Mouse (Mus musculus) lung, postnatal 36 days (tissue): ENCODE results near the gene Epyc.

Experiments used
- DNase-seq: peaks from one replicate; pipeline ENCODE4 v3.0.0; 2022; ENCODE audit warnings: mixed read lengths

The Epyc gene

DNA sequence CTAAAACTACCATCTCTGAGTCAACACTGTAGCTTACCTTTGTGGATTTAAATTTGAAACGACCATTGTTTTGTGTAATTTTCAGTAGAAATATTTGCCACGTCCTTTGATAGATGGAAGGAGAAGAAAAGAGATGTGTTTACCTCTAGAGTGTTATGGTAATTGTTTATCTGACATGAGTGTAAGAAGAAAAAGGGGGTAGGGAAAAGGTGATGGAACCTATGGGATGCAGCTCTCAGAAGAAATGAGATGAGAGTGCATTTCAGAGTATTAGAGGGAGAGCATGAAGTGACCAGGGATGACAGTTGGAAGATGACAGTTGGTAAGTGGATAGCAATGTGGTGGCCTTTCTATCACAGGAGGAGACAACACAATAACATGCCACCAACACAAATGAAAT lies at the start of gene Epyc:
Gene Epyc, plus strand, starts transcription at position 301 of the 400 bp plus-strand sequence.
- DNase-seq = no peak

DNA sequence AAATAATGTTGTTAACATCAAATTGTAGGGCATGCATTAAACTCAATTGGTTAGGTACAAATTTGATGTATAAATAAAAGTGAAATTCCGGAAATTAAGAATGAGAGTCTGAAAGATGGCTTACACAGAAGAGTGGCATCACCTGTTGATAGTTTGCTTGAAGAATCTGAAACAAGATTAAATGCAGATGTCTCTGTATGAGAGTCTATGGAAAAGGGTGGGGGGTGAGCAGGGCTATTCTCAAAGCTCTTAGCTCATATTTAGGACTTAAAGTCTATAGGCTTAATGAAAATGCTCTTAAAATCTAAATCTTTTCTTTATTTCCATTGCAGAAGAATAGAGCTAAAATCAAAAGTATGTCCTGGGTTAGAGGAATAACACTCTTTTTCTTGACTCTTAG lies 48.2 kb upstream of the Epyc start:
- DNase-seq = no peak

DNA sequence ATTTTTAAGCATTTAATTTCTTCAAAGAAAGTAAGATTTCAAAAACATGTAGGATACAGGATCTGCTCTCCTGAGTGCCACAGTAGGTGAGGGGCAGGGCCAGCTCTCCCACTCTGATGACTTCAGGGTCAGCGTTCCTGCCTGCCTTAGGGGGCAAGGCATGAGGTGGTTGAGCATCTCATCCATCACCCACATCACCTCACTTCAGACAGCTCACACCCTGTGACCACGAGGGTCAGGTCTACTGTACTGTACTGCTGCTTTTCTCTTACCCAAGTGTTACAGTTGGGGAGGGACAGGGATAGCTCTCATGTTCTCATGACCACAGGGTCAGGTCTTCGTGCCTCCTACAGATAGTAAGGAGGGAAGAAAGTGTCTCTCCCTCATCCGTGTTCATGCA lies 42.1 kb upstream of the Epyc start:
- DNase-seq = no peak

DNA sequence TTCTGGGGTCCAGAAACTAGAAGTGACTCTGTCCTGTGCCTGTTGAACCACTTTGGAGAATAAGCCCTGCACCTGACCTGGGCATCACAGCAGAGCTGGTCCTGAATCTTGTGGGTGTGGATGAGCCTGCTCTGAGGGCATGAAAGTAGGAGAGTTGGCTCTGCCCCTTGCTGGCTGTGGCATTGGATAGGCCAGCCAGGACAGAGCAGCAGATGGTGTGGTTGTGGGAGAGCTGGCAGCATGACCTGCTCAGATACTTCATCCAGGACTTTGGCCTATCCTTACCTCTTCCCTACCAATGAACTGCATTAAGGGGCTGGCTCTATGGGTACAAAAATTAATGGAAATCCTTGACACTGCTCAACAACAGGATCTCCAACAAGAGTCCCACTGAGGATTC lies 40.6 kb upstream of the Epyc start:
- DNase-seq = no peak

DNA sequence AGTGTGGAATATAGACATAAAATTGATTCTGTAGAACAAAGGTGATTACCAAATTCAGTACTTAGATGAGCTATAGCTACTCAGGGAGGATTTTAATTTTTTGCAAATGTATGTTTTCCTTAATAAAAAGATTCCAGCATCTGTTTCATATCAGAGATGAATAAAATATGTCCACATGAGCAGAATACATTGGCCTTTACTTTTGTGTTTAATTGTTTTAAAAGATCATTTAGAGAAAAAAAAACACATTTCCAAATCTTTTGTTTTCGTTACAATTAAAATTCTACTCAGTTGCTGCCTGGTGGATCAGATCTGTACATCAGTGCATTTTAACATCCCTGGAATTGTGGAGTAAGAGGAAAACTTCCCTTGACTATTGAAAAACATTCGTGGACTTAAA lies 37.3 kb upstream of the Epyc start, which contains the start of gene Kera:
Gene Kera, plus strand, starts transcription at position 301 of the 400 bp plus-strand sequence.
- DNase-seq = no peak

DNA sequence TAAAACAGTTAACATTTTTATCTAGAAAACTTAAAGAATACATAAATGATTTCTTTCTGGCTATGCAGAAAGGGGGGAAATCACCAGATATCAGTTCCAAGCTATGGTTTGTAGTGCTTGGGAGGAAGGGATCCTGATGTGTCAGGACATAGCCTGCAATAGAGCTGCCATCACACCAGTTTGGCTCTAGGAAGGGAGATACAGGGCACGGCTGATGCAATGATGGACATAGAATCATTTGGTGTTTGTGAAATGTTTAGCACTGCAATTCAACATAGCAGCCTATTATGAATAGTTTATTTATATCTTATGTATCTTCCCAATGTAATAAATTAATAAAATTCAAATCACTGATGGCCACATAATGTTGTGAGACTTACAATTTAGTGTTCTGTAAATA lies 21.5 kb upstream of the Epyc start:
- DNase-seq = no peak

DNA sequence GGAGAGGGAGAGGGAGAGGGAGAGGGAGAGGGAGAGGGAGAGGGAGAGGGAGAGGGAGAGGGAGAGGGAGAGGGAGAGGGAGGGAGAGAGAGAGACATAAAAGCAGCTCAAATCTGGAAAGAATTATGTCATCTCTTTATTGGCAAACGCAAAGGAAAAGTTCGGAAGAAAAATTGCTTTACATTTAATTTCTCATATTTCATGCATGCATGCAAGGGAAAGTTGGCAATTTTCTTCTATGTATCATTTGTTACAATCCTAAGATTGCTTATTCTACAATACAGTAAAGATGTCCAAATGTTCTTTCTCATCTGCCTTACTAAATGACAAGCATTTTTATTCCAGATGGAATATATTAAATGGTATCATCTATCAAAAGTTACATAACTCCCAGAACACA lies 19.5 kb upstream of the Epyc start:
- DNase-seq = no peak

DNA sequence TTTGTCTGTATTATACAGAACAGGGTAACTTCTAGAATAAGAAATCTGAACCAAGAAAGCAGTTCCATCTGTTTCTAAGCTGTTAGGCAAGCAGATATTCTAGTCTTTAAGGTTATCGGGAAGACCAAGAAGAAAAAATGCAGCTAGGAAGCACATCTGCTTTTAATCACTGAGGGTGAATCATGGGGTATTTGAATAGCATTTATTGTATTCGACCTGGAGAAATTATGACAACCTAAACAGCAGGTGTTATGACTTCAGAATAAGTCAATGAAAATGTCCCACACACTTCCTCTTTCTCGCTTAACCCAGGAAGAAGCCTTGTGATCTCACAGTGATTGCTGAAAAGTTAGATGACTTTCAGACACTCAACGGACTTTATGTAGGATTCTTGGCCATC lies 18.8 kb upstream of the Epyc start:
- DNase-seq = no peak

DNA sequence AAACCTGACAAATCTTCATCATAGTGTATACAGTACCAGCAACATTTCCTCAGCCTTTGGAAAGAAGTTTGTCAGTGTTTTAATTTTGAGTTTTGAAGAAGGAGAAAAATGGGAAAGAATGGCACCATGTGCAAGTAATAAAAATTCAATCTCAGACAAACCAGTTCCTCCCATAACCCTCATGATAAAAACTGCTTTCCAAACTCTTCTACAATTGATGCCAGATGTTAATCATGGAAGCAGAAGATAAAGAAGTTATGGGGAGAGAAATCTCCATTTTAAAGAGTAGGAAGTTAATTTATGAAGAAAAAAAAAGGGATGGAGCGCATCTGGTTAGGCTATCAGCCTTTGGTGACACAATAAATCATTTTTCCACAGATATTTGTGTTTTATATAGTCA lies 17.3 kb upstream of the Epyc start:
- no peak for DNase-seq

DNA sequence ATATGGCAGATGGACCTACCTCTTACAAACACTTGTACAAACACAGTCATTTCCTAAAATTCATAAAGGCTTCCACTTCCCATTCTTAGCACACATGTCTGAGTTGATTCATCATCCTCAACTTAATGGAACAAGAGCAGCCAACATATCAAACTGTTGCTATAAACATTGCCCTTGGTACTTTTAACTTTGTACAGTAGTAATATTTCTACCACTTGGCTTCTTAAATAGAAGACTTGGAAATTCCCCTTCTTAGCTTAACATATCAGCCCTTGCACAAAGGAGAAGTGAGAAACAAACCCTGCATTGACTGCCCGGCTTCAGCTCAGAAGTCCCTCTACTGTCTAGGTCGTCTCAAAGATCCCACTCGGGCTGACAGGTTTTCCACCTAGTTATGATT lies 12.8 kb upstream of the Epyc start:
- DNase-seq = no peak

DNA sequence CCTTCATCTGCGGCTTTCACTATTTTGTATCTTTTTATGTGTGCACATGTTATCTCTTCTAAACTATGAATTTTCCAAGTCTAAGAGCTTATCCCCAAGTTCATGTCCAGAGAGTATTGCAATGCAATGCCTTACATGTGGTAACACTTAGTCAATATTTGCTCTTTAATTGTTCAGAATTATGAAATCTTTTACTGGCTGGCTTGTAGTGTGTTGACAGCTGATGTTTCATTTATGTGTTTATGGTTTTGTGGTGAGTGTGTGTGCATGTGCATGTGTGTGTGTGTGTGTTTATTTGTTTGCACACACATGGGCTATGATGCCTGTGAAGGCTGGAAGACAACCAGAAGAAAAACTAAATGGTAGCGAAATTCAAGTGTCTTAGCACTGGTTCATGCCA lies 1.9 kb upstream of the Epyc start:
- DNase-seq = no peak

DNA sequence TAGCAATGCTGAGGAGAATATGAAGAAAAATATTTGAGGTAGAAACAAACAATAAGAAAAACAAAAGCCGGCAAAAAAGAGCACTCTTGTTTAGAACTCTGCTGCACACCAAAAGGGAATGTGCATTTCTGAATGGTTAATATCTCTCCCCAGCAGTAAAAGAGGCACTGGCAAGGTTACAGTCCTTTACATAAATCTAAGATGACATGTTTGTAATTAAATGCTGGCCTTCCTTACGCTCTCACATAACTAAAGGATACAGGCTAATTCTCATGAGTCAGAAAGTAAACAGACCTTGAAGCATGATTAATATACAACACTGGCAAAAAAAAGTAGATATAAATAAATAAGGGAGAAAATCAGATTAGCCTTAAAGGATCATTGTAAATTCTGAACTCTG lies 6.5 kb downstream of the Epyc start:
- DNase-seq = no peak

DNA sequence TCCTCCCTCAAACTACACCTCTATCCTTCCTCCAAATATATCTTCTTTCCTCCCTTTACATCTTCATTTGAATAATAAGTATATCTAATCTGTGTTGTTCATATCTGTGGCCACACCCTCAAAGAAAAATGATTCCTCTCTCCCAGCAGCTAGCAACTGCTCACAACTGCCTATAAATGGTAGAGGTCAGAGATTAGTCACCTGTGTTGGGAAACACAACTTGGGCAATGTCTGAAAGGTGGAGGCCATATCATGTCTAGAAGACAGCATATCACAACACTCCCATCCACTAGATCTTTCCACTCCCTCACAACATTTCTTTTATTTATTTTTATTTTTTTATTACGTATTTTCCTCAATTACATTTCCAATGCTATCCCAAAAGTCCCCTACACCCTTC lies 15.6 kb downstream of the Epyc start:
- no peak for DNase-seq

DNA sequence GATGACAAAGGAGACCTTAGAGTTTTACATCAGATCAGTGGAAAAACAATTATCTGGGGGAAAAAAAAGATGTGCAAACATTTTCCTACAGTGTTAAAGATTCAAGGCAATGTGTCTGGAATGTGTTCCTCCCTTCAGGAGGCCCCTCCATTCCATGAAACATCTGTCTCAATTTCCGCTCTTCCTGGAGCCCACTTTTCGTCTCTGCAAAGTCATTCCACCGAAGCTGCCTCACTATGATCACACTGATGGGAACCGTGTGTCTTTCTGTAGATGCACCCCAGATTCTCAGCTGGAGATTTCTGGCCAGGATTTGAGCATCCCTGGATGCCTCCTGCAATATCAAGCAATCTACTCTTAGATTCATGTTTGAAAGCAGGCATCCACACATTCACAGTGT lies 24.8 kb downstream of the Epyc start:
- DNase-seq = no peak

DNA sequence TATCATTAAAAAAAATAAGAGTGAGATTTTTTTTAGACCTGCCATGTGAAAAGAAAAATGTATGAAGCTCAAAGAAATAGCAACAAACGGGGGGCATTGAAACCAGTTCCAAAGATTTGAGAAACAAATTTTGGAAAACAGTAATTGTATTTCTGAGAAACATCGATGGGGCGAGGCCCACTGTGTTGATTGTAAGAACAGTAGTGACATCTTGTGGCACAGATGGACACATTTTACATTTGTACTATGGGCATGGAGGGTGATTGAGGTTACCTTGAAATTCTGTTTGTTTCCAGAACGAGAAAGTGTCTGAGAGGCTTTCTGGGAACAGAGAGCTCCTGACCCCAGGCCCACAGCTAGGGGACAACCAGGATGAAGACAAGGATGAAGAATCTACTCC lies 26.3 kb downstream of the Epyc start:
- DNase-seq = peak; percentile 47

DNA sequence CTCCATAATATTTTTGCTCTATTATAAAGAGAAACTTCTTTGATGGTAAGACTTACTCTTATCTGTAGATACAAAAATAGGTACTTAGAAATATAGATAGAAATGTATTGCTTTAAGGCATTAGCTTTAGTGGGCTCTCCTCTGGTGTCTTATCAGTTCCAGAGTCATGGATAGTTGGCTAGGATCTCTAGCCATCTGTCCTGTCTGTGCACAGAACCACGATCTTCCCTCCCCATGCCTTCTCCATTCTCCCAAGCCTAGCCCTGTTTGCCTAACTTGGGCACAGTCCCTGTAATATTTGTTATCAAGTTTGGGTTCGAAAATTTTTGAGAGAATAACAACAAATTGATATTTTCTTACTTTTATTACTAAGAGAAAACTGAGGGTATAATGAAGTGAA lies 29.4 kb downstream of the Epyc start:
- no peak for DNase-seq

DNA sequence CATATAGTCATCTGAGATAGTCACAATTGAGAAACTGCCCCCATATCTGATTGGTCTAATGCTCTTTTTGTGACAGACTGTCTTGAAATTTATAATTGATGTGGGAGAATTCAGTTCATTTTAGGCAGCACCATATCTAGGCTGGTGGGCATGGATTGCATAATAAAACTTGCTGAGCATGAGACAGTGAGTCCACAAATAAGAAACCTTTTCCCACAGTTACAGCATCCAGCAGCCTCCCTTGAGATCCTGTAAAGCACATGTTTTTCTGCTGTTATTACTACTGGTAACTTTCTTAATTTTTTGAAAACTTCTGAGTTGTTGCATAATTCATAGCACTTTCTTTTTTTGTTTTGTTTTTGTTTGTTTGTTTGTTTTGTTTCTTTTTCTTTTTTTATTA lies 39.1 kb downstream of the Epyc start:
- DNase-seq = no peak

DNA sequence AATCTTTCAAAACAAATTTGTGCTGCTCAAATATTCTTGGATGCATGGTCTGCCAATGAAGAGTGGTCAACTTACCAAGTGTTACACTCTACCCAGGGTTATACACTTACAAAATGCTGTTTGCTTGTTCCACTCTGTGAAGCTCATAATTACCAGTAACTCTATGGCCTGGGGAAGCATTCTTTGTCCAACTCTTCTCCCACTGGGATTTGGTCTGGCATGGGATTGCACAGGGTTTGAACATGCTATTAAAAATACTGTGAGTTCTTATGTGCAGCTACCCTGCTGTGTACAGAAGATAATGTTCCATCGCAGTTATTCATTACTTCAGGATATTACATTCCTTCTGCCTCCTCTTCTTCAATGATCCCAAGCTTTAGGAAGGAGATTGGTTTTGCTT lies 43.3 kb downstream of the Epyc start:
- no peak for DNase-seq

DNA sequence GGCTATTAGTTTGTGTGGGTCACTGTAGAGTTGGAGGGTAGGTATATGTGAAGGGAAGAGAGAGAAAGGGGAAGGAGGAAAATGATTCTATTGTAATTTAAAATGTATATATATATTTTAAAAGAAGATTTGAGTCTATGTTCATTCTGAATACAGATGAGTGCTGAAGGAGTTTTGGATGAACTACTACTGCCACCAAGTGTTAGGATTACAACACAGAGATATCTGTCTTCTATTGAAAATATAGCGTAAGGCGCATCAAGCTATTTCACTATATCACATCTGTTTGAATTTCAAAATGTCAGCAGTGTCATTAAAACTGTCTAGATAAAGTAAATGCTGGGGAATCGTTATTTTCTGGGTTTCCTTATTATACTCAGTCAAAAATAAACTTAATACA lies 45.6 kb downstream of the Epyc start:
- DNase-seq = peak; percentile 4

DNA sequence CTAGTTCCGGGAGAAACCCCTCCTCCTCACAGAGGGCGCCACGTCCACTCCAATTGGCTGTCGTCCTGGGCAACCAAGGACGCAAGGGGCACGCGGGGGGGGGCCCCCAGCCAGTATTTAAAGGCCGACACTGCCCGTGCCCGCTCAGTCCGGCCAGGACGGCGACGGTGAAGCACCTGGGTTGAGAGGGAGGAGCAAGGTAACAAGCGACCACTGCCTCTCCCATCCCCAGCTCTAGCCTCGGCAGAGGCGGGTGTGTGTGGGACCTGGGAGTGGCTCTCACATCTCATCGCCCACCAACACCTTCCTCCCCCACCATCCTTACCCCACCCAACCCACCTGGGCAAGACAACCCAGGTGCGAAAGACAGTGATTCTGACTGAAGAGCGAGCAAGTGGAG lies 49.0 kb downstream of the Epyc start, which contains the start of gene Ccer1:
Gene Ccer1, plus strand, starts transcription at position 147 of the 400 bp plus-strand sequence.
- no peak for DNase-seq

DNA sequence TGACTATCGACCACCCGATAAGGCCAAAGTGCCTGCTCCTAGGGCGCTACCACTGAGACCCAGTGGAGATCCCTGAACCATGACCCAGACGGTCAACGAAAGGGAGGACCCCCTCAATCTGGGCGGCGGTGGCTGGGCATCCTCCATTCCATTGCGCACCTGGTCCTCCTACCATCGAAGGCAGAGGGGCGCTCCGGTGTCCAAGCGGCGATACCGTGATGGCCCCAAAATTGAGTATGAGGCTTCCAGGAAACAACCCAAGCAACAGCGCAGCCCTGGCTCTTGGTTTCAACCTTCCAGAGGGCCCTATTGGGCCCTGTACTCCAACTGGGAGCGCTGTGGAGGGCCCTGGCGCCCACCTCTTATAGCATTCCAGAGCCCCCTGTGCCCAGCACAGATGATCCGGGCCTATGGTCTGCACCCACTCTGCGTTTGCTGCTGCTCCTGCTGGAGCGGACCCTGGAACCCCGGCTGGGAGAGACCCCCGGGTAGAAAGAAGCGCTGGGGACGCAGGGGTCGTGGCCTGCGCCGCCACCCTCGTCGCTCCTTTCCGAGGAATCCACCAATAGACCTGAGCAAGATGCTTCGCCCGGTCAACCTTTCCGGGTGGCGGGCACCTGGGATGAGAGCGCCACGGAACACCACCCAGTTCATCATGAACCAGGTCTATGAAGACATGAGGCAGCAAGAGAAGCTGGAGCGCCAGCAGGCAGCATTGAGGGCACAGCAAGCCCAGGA lies 49.7 kb downstream of the Epyc start:
- DNase-seq = no peak

DNA sequence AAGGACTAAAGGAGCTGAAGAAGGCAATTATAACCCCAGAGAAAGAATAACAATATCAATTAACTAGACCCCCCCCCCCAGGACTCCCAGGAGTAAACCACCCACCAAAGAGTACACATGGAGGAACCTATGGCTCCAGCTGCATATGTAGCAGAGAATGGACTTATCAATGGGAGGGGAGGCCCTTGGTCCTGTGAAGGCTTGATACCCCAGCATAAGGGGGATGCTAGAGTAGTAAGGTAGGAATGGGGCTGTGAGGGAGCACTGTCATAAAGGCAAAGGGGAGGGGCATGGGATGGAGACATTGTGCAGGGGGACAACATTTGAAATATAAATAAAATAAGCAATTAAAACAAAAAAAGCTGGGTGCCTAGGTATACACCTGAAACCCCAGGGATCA lies 58.5 kb downstream of the Epyc start:
- no peak for DNase-seq

DNA sequence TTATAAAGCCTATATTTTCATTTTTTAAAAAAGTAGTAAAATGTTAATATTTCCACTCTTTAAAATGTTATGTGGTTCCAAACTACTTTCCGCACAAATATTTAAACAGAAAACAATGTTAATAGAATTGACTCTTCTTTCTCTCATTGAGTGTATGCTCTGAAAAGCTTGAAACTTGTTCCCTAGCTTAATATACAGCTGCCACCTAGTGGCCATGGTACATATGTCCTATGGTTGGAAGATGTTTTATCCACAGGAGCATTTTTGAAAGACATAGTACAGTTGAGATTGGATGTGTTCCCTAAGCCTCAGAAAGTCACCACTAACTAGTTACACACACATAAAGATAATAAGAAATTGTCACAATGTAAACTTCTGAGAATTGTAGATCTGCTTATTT lies 60.7 kb downstream of the Epyc start:
- peak; percentile 78 for DNase-seq

DNA sequence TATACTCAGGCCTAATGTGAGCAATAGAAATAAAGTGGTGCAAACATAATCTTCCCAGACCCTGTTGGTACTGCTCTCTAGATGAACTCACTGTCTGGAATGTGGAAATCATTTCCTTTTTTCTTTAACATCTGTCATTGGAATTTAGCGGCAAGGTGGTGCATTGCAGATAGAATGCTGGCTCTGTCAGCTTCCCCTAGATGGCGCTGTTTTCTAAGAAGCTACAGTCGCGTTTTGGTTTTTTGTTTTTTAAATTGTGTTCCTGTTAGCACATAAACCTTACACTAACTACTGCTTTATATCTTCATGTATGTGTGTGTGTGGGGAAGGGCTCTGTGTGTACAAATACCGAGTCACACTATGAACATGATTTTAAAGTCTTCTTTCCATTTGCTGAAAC lies 68.8 kb downstream of the Epyc start:
- peak; percentile 55 for DNase-seq

DNA sequence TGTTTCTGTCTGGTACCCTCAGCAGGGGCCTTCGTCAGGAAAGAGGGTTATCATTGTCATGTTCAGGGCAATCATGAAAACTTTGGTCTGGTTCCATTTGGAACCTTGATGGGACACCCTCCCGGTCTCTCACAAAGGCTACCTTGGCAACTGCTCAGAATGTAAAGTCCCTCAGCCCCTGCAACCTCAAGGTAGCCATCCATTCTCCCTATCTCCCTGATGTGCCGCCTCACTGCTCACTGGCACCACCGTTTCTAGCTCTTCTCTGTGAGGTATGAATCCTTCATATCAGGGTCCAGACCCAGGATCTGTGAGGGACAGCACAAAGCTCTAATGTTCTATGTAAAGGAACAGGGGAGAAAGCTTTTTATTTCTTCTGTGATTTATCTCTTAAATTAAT lies 70.7 kb downstream of the Epyc start:
- no peak for DNase-seq
